Mouse (Mus musculus) limb, embryonic 12.5 days (tissue): ENCODE measurements at regions not wholly inside any gene's neighbourhood (a gene's known extent, or its start where the extent isn't known, plus 50 kb on each side); places are given as distances from the start of the nearest gene placed in this dataset.
"Not testable (repeated sequence)": the region's sequence is repeated elsewhere in the genome, so short reads cannot be mapped to it uniquely, and the experiment has no call there.

Source experiments
- ATAC-seq: fragments of 200-750 bp; cut with Nextera tagmentation; 2 replicates; pipeline ENCODE4 v1.8.0; 2017; ENCODE audit warnings: low read depth, moderate TSS enrichment; ENCODE audit not compliant: insufficient number of reproducible peaks, insufficient read depth, low FRiP score, low TSS enrichment
- H3K27ac ChIP-seq: fragments of 300-500 bp; sonication (generic); 2 replicates; pipeline ENCODE4 v1.5.1; 2016; ENCODE audit warnings: mild to moderate bottlenecking, moderate library complexity
- H3K27me3 ChIP-seq: fragments of 300-500 bp; sonication (generic); 2 replicates; pipeline ENCODE4 v1.6.1; 2016; ENCODE audit warnings: mild to moderate bottlenecking, moderate library complexity
- H3K36me3 ChIP-seq: fragments of 300-500 bp; sonication (generic); 2 replicates; pipeline ENCODE4 v1.6.1; 2016; ENCODE audit warnings: mild to moderate bottlenecking, moderate library complexity
- H3K4me1 ChIP-seq: fragments of 300-500 bp; sonication (generic); replicated peaks from 2 replicates; pipeline ENCODE4 v1.6.1; 2016
- H3K4me2 ChIP-seq: fragments of 300-500 bp; sonication (generic); 2 replicates; pipeline ENCODE4 v1.6.1; 2016; ENCODE audit warnings: mild to moderate bottlenecking, moderate library complexity
- H3K4me3 ChIP-seq: fragments of 300-500 bp; sonication (generic); replicated peaks from 2 replicates; pipeline ENCODE4 v1.5.1; 2016; ENCODE audit warnings: mild to moderate bottlenecking
- H3K9ac ChIP-seq: fragments of 300-500 bp; sonication (generic); replicated peaks from 2 replicates; pipeline ENCODE4 v1.6.1; 2016; ENCODE audit warnings: mild to moderate bottlenecking, moderate library complexity
- H3K9me3 ChIP-seq: fragments of 300-500 bp; sonication (generic); 2 replicates; pipeline ENCODE4 v1.6.1; 2016; ENCODE audit warnings: mild to moderate bottlenecking, moderate library complexity
- WGBS: fragments of 180-500 bp; shearing (Covaris S2); methylation state at CpG from one replicate; pipeline ENCODE4 v1.1.7; 2016; 5-methylcytosine and 5-hydroxymethylcytosine counted together

- no peaks in the 10 kb centered on the region for H3K4me1 ChIP-seq
- no peaks in the 10 kb centered on the region; the same call in 1 of the 2 replicates for H3K27me3 ChIP-seq
- no peak overlapping the region for H3K4me2 ChIP-seq
- H3K27ac ChIP-seq, result no peak overlapping the region
- H3K4me3 ChIP-seq, result no peak overlapping the region
- H3K9ac ChIP-seq, result no peak overlapping the region
- 0 out of 2 replicates have a peak, but pooled peaks cover 7% of the 10 kb centered on the region for H3K9me3 ChIP-seq
- H3K36me3 ChIP-seq, result no peaks in the 10 kb centered on the region
- no peak for ATAC-seq
- WGBS, result 74% methylated on average over 3 of the region's 3 CpGs
These were observed 84.7 kb upstream of the A430005L14Rik start for GRCm38 (mm10) chr4:153872346-153872745.

DNA sequence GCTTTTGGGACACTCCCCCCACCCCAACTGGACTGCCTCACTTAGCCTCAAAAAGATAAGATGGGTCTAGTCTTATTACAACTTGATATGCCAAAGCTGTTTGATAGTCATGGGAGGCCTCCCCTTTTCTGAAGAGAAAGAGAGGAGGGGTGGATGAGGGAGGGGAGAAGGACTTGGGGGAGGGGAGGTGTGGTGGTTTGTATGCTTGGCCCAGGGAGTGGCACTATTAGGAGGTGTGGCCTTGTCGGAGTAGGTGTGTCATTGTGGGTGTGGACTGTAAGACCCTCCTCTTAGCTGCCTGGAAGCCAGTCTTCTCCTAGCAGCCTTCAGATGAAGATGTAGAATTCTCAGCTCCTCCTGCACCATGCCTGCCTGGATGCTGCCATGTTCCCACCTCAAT lies 82.0 kb upstream of the A430005L14Rik start:
- not testable (repeated sequence) for H3K27me3 ChIP-seq, H3K27ac ChIP-seq, H3K4me1 ChIP-seq, H3K4me2 ChIP-seq, H3K9me3 ChIP-seq, ATAC-seq, H3K36me3 ChIP-seq, H3K4me3 ChIP-seq, H3K9ac ChIP-seq
- 78% methylated on average over 1 of the region's 1 CpGs for whole genome bisulfite sequencing

DNA sequence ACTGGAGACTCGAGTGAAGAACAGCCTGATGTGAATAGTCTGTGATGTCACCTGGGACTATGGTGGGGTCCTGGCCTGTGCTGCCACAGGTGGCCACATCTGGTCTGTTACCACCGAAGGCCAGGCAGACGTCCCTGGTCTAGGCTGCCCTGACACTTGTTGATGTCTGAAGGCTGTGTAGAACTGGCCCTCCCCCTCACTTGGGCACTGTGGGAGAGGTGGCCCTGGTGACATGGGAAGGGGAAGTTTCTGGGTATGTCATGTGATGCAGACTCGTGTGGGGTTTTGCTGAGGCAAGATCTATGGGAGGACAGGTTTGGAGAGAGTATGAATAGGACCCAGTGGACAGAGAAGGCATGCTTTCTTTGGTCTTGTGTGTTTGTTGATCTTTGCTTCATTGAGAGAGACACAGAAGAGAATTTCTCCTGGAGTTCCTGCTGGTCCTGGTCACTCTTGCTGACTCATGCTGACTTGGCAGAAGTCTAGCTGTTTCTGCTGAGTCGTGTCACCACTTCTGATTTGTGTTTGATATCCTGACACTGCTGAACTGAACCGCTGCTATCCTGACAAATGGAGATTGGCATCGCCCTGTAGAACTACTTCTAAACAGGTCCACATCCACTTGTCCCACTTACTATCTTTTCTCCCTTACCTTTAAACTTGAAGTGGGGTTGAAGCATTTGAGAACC lies 79.9 kb upstream of the A430005L14Rik start:
- H3K36me3 ChIP-seq, result no peaks in the 10 kb centered on the region
- WGBS, result 74% methylated on average over 7 of the region's 7 CpGs
- H3K4me2 ChIP-seq, result no peak overlapping the region
- H3K4me1 ChIP-seq, result no peaks in the 10 kb centered on the region
- H3K9ac ChIP-seq, result no peak overlapping the region
- no peaks in the 10 kb centered on the region for H3K9me3 ChIP-seq
- no peak overlapping the region for H3K4me3 ChIP-seq
- no peak overlapping the region for H3K27ac ChIP-seq
- no peaks in the 10 kb centered on the region; the same call in 1 of the 2 replicates for H3K27me3 ChIP-seq
- no peak for ATAC-seq

DNA sequence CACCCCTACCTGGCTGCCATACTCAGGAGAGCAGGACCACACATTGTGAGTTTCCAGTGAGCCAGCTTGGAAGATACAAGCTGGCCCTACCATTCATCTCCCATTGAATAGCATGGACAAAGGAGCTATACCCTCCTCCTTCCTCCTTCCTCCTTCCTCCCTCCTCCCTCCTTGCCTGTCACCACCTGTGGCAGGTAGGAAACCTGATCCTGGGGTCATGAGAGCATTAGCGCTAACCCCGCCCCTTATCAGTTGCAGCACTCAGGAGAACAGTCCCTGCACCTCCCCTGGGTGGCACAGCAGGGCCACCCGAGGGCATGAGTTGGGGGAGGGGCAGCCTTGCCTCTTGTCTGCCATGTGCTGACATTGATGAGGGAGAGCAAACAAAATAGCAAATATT lies 74.0 kb upstream of the A430005L14Rik start:
- H3K36me3 ChIP-seq, result no peaks in the 10 kb centered on the region
- 0 out of 2 replicates have a peak, but pooled peaks cover 4% of the 10 kb centered on the region for H3K27me3 ChIP-seq
- 29% methylated on average over 3 of the region's 3 CpGs for whole genome bisulfite sequencing
- ATAC-seq, result no peak
- H3K4me1 ChIP-seq, result no peaks in the 10 kb centered on the region
- no peak overlapping the region for H3K9ac ChIP-seq
- H3K4me3 ChIP-seq, result no peak overlapping the region
- no peak overlapping the region for H3K27ac ChIP-seq
- no peaks in the 10 kb centered on the region for H3K9me3 ChIP-seq
- H3K4me2 ChIP-seq, result no peak overlapping the region

GRCm38 (mm10) chr4:153884044-153884443 lies 73.0 kb upstream of the A430005L14Rik start:
- Histone ChIP-seq H3K4me3 (no peak overlapping the region), H3K4me1 (no peaks in the 10 kb centered on the region), H3K27me3 (0 out of 2 replicates have a peak, but pooled peaks cover 4% of the 10 kb centered on the region), H3K9ac (no peak overlapping the region), H3K4me2 (no peak overlapping the region), H3K9me3 (no peaks in the 10 kb centered on the region), H3K27ac (no peak overlapping the region), H3K36me3 (no peaks in the 10 kb centered on the region)
- ATAC-seq, result no peak

GRCm38 (mm10) chr4:153885836-153886235 lies 71.2 kb upstream of the A430005L14Rik start:
- no peak overlapping the region for H3K27ac ChIP-seq
- H3K27me3 ChIP-seq, result 0 out of 2 replicates have a peak, but pooled peaks cover 4% of the 10 kb centered on the region
- no peak overlapping the region for H3K9ac ChIP-seq
- ATAC-seq, result no peak
- no peak overlapping the region for H3K4me3 ChIP-seq
- H3K9me3 ChIP-seq, result no peaks in the 10 kb centered on the region
- no peak overlapping the region for H3K4me2 ChIP-seq
- H3K4me1 ChIP-seq, result no peaks in the 10 kb centered on the region
- 80% methylated on average over 6 of the region's 6 CpGs for WGBS
- H3K36me3 ChIP-seq, result no peaks in the 10 kb centered on the region

GRCm38 (mm10) chr4:153890130-153890529 lies 66.9 kb upstream of the A430005L14Rik start:
- WGBS, result 78% methylated on average over 9 of the region's 9 CpGs
- Histone ChIP-seq H3K4me2 (no peak overlapping the region), H3K36me3 (no peaks in the 10 kb centered on the region), H3K27ac (no peak overlapping the region), H3K9me3 (no peaks in the 10 kb centered on the region), H3K4me3 (no peak overlapping the region), H3K27me3 (0 out of 2 replicates have a peak, but pooled peaks cover under 1% of the 10 kb centered on the region), H3K4me1 (no peaks in the 10 kb centered on the region), H3K9ac (no peak overlapping the region)
- ATAC-seq, result no peak

DNA sequence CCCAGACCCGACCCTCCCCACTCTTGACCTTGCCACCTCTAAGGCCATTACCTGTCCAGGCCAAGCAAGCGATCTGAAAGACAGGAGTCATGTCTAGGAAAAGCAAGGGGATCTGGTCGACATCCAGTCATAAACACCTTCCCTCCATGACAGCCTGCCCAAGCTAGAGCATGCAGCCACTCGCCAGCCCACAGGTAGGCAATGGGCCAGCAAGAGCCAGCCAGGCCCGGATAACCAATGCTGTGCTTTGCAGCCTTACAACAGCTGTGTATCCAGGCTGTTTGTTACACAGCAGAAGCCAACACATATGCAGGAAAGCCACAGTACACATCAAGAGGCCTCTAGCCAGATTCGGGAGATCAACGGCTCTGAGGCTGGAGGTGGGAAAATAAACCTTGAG lies 57.3 kb upstream of the A430005L14Rik start:
- no peak overlapping the region for H3K9ac ChIP-seq
- ATAC-seq, result no peak
- H3K36me3 ChIP-seq, result no peaks in the 10 kb centered on the region
- no peak overlapping the region for H3K4me3 ChIP-seq
- H3K4me1 ChIP-seq, result no peaks in the 10 kb centered on the region
- no peaks in the 10 kb centered on the region; the same call in 1 of the 2 replicates for H3K27me3 ChIP-seq
- WGBS, result 74% methylated on average over 7 of the region's 7 CpGs
- no peak overlapping the region for H3K27ac ChIP-seq
- no peak overlapping the region for H3K4me2 ChIP-seq
- H3K9me3 ChIP-seq, result no peaks in the 10 kb centered on the region

GRCm38 (mm10) chr4:153905076-153905475 lies 52.0 kb upstream of the A430005L14Rik start:
- Histone ChIP-seq H3K9ac (no peak overlapping the region), H3K4me1 (no peaks in the 10 kb centered on the region), H3K27ac (no peak overlapping the region), H3K36me3 (no peaks in the 10 kb centered on the region), H3K27me3 (no peaks in the 10 kb centered on the region), H3K9me3 (no peaks in the 10 kb centered on the region), H3K4me2 (no peak overlapping the region), H3K4me3 (no peak overlapping the region)
- WGBS, result 77% methylated on average over 9 of the region's 9 CpGs
- ATAC-seq, result no peak

GRCm38 (mm10) chr4:153905511-153905910 lies 51.5 kb upstream of the A430005L14Rik start:
- H3K4me3 ChIP-seq, result no peak overlapping the region
- no peaks in the 10 kb centered on the region for H3K27me3 ChIP-seq
- H3K36me3 ChIP-seq, result no peaks in the 10 kb centered on the region
- H3K4me2 ChIP-seq, result no peak overlapping the region
- no peaks in the 10 kb centered on the region for H3K9me3 ChIP-seq
- no peaks in the 10 kb centered on the region for H3K4me1 ChIP-seq
- no peak for ATAC-seq
- WGBS, result 40% methylated on average over 6 of the region's 7 CpGs
- no peak overlapping the region for H3K27ac ChIP-seq
- H3K9ac ChIP-seq, result no peak overlapping the region
